8 mouse cellular contexts compared by ENCODE assay signal in the genomic region with DNA sequence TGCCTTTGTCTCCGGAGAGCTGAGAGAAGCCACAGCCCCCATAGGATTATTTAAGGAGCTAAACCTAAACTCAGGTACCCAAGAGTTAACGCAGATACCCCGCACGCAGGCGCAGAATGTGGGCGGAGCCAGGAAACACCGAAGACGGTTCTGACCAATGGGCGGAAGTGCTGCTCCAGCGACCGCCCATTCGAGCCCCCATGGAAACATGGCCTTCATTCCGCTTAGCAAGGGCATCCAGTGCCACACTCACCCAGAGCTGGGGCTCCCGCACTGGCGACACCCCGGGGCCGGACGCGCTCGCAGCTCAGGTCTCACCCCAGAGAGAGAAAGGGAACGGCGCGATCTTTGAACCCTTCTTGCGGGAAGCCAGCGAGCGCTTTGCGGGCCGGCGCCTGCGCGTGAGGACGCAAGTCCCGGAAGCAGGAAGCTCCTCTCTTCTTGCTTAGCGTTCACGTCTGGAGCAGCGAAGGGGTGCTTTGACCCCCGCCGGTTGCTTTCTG. TPM values are rescaled to one million over a fixed set of nuclear protein-coding genes. Genes with fewer than 3 reads are reported as not detected.
DNase-seq lines count a peak whose midpoint lies in the region; ATAC-seq and TF ChIP-seq lines count a peak whose summit lies in the region.

A gene (minus strand): TSS at position 390 of the 503 bp plus-strand sequence.

- WGBS in forebrain, embryonic 15.5 days, result under 1% methylated on average over 38 of the region's 38 CpGs
- under 1% methylated on average over 38 of the region's 38 CpGs for WGBS in lung, adult 2 months

- H3K4me3 ChIP-seq in ES-E14 (ENCODE audit: insufficient read depth in 1 of 2, low read depth in 1 of 2, low read length in 2 of 2, poor library complexity in 1 of 2, severe bottlenecking in 1 of 2), result peak within 1 kb of the TSS; percentile 90 to 97
- H3K4me3 ChIP-seq in forebrain, embryonic 15.5 days, result peak within 1 kb of the TSS; percentile 98
- peak within 1 kb of the TSS; percentile 98 for H3K4me3 ChIP-seq in lung, adult 2 months (replicated peaks; ENCODE audit: extremely low read depth, low read depth, low read length)

- H3K27me3 ChIP-seq in forebrain, embryonic 15.5 days, result 0 out of 2 replicates have a peak, but pooled peaks cover 4% of the 10 kb centered on the region

- peak within 1 kb of the TSS; percentile 75 for H3K4me2 ChIP-seq in forebrain, embryonic 15.5 days (replicated peaks)

- H3K36me3 ChIP-seq in ES-E14 (ENCODE audit: control insufficient read depth, insufficient read depth, low read length, poor library complexity, severe bottlenecking), result no peaks in the 10 kb centered on the region
- no peaks in the 10 kb centered on the region for H3K36me3 ChIP-seq in forebrain, embryonic 15.5 days

- peak within 1 kb of the TSS; percentile 49 for H3K27ac ChIP-seq in ES-E14 (ENCODE audit: insufficient read depth, low read depth, low read length, poor library complexity, severe bottlenecking)
- H3K27ac ChIP-seq in forebrain, embryonic 15.5 days (replicated peaks), result peak within 1 kb of the TSS; percentile 97

- peak; percentile 89 for DNase-seq in ES-E14 (ENCODE audit: low read depth, low spot score)
- peak; percentile 91 for DNase-seq in cerebellum, adult 11-12 months
- peak; percentile 85 for DNase-seq in heart, postnatal 25 days (ENCODE audit: low spot score)
- DNase-seq in layer of hippocampus, adult 18-20 months (ENCODE audit: low spot score in 2 of 2), result peak; percentile 91 to 96
- DNase-seq in lung, adult 2 months, result peak; percentile 94
- DNase-seq in thymus, adult 18-20 months, result peak; percentile 83 to 90

- peak within 1 kb of the TSS; percentile 87 for H3K9ac ChIP-seq in ES-E14 (ENCODE audit: insufficient read depth, low read depth, low read length, poor library complexity, severe bottlenecking)
- peak within 1 kb of the TSS; percentile 95 for H3K9ac ChIP-seq in forebrain, embryonic 15.5 days (replicated peaks)

- peaks cover 2 to 15% of the 10 kb centered on the region in 2 experiments; a peak in 3 of 4 replicates for H3K4me1 ChIP-seq in ES-E14 (ENCODE audit: control insufficient read depth in 2 of 2, insufficient read depth in 2 of 2, low read length in 2 of 2, poor library complexity in 1 of 2)
- H3K4me1 ChIP-seq in forebrain, embryonic 15.5 days, result peaks cover 11% of the 10 kb centered on the region
- H3K4me1 ChIP-seq in lung, adult 2 months (ENCODE audit: control insufficient read depth, insufficient read depth, low read length), result peaks cover 5% of the 10 kb centered on the region; the same call in 1 of the 2 replicates

- peak; percentile 62; the same call in 1 of the 2 replicates for TF ChIP-seq POLR2A in lung, adult 2 months (IDR thresholded peaks at IDR 0.05; ENCODE audit: borderline replicate concordance, extremely low read depth, low read depth, low read length)

- H3K9me3 ChIP-seq in ES-E14 (ENCODE audit: control insufficient read depth, insufficient read depth, low read depth, low read length), result no peaks in the 10 kb centered on the region
- no peaks in the 10 kb centered on the region for H3K9me3 ChIP-seq in forebrain, embryonic 15.5 days

- TF ChIP-seq CTCF in lung, adult 2 months (IDR thresholded peaks at IDR 0.05; ENCODE audit: insufficient read depth, low read length), result no peak

- peak; percentile 97 for ATAC-seq in forebrain, embryonic 15.5 days (replicated peaks)
- ATAC-seq in neutrophil, adult 5-6 weeks (ENCODE audit: extremely low read depth, insufficient number of reproducible peaks, low FRiP score, poor library complexity, severe bottlenecking), result peak; percentile 97

- intact Hi-C loops in heart, postnatal 25 days (cut with DNase I), result loop anchor here (2.0 kb wide), 2 partner anchors 15 to 55 kb away; a partner anchor contains a TSS

- in situ Hi-C loops in ES-E14 (cut with MboI; ENCODE audit: low sequenced_read_pairs in 2 of 2, unreplicated experiment in 2 of 2), result no loop called here

TF ChIP-seq in ES-E14, 5 proteins besides CTCF, POLR2A, EP300 and RAD21:
- TF ChIP-seq ZC3H11A (IDR thresholded peaks at IDR 0.05; ENCODE audit: borderline replicate concordance, low read depth, low read length), result no peak
- no peak for TF ChIP-seq ZNF384 (IDR thresholded peaks at IDR 0.05; ENCODE audit: low read depth, low read length)
- TF ChIP-seq CHD2 (IDR thresholded peaks at IDR 0.05; ENCODE audit: low read depth, low read length), result no peak
- no peak for TF ChIP-seq HCFC1 (IDR thresholded peaks at IDR 0.05; ENCODE audit: borderline replicate concordance, insufficient read depth, low read length)
- TF ChIP-seq MAFK (IDR thresholded peaks at IDR 0.05; ENCODE audit: insufficient read depth, low read depth, low read length), result no peak

RNA-seq across cellular contexts. Expression of the gene that starts here (rescaled TPM):
- 3.2 and 4.6 TPM in 2 replicates for total RNA-seq in ES-E14 (2012; rRNA removed)
- 10.4 and 11.3 TPM in 2 replicates for polyA plus RNA-seq in forebrain, embryonic 15.5 days (2015; fragmentation: Nextera tagmentation; extraction: Ambion mirVana)
- 1 to 10 TPM; 4.9 to 5.8 TPM for total RNA-seq in heart, postnatal 25 days (2021)
- 10 to 100 TPM in 1 of 2 experiments, 1 to 10 TPM in 1; 9.6 to 10.6 TPM for total RNA-seq in layer of hippocampus, adult 18-20 months (2021)
- polyA plus RNA-seq in lung, adult 2 months (2012; rRNA removed), result 1.9 and 3.4 TPM in 2 replicates
- total RNA-seq in neutrophil, adult 5-6 weeks (2017), result 8.0 and 8.8 TPM in 2 replicates

Comparison
In these comparisons a context has a peak if more than half of its experiments do, and no peak if none do; other contexts are left out.
1. Peak in every context shown above with its lines: DNase-seq, ATAC-seq, H3K4me3 ChIP-seq and H3K27ac ChIP-seq.